Mouse (Mus musculus) heart, adult 18-20 months (tissue): ENCODE measurements around the gene Pax8. TPM values are rescaled to one million over a fixed set of nuclear protein-coding genes. Genes with fewer than 3 reads are reported as not detected.
A peak's percentile ranks its signal among the peaks of the same experiment; 100 is the strongest.

Experiments
- DNase-seq, 2 experiments: peaks; one replicate each; pipeline ENCODE4 v3.0.0; 2021 to 2022; ENCODE audit warnings: mixed read lengths in 1 of 2
- total RNA-seq, 2 experiments: library from RNA; stranded (reverse); gene quantifications; 2 replicates each; pipeline ENCODE4 v1.2.3; 2021

Pax8 gene
- total RNA-seq, 2 experiments from 2014 or later, result not detected

DNA sequence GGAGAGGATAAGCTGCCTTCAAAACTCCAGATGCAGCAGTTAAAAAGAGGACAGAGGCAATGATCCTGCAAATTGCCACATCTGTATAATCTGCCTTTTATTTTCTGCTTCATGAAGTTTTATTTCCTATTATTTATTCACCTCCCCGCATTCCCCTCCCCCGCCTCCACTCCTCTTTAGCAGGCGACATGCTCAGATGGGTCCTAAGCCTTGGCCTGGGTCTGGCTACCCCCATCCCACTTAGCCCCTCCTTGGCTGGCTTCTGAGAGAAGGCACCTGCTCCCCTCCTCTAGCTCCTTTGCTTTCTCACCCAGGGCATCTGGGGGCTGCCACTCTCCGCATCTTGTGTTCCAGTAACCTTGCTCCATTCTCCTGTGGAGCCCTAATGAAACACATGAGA, 61.7 kb downstream of the Pax8 start:
- DNase-seq, result no peak

DNA sequence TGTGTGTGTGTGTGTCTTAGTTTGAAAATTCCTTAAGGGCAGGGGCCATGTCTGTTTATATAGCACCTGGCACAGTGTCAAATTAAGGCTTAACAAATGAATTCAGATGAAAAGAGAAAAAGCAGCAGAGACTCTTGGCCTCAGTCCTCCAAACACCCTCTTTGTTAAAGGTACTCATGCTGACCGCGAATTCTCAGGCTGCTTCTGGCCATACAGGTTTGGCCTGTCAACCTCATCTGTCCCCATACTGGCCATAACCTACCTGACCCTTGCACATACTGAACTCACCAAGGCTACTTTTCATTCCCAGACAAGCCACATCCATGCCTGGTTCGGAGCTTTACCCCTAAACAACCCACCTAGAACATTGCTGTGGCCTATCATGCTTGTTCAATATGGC, 62.2 kb downstream of the Pax8 start:
- DNase-seq, result no peak

- peak; percentile 59 to 83 for DNase-seq
Measured at GRCm38 (mm10) chr2:24409166-24409565, 66.2 kb downstream of the Pax8 start.

- no peak for DNase-seq
Measured at GRCm38 (mm10) chr2:24407701-24408485, 67.5 kb downstream of the Pax8 start.

GRCm38 (mm10) chr2:24405345-24406012, 69.9 kb downstream of the Pax8 start:
- DNase-seq, result peak; percentile 62 to 84

- no peak for DNase-seq
Measured at GRCm38 (mm10) chr2:24400711-24401110, 74.7 kb downstream of the Pax8 start.

DNA sequence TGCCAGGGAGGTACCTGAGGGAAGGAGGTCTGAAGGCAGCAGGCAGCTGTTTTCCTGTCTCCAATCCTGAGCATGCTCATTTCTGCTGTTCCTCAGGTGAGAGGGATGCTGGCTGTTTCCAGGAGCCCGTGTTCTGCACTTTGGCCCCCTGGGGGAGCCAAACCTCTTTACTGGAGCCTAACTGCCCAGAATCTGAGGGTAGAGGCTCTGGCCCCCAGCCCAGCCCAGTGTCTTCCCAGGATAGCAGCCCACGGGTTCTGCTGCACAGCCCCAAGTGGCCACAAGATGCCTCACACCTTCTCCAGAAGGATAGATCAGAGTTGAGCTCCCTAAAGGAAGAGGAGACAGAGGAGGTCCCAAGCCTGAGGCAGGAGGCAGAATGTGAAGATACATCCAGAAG, 78.3 kb downstream of the Pax8 start:
- DNase-seq, result no peak

GRCm38 (mm10) chr2:24393251-24393650, 82.1 kb downstream of the Pax8 start:
- no peak for DNase-seq

GRCm38 (mm10) chr2:24387361-24388283, 87.8 kb downstream of the Pax8 start:
- DNase-seq, result no peak

GRCm38 (mm10) chr2:24386964-24387320, 88.5 kb downstream of the Pax8 start:
- DNase-seq, result no peak

- peak; percentile 16 to 46 for DNase-seq
Measured at GRCm38 (mm10) chr2:24386158-24386963, 89.0 kb downstream of the Pax8 start.

GRCm38 (mm10) chr2:24385111-24385961, 90.1 kb downstream of the Pax8 start:
- DNase-seq, result peak in 1 of 2 experiments; percentile 27

DNA sequence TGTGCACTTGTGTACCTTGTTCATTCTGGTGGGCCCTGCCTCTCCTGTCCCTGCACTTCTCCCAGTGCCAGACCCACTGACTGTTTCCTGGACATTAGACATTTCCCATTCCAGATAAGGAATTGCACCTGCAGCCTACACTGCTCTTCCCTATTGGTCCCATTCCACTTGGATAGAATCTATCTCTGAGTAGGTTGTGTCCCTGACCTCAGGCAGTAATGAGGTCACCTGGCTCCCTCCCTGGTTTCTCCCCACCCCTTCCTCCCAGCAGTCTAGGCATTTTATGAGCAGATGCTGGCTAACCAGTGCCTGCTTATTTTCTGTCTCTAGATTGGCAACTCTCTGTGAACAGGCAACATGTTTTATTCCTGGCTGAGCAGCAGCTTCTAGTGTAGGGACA, 91.0 kb downstream of the Pax8 start:
- DNase-seq, result no peak

DNA sequence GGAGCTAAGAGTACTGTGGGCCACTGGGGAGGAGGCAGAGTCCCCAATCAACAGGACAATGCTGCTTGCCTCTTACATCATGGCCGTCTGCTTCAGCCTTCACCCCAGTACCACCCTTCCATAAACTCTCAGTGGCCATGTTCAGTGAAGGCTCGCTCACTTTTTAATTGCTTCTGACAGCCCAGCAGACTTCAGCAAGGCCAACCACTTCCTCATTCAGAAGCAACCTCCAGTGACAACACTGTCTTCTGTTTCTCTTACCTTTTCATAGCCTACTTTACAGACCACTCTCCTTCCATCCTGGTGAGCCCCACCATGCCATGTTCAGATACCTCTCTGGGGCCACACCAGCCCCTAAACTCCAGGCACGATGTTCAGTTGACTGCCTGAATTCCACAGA, 91.8 kb downstream of the Pax8 start:
- no peak for DNase-seq

GRCm38 (mm10) chr2:24382456-24383230, 92.8 kb downstream of the Pax8 start:
- no peak for DNase-seq

DNA sequence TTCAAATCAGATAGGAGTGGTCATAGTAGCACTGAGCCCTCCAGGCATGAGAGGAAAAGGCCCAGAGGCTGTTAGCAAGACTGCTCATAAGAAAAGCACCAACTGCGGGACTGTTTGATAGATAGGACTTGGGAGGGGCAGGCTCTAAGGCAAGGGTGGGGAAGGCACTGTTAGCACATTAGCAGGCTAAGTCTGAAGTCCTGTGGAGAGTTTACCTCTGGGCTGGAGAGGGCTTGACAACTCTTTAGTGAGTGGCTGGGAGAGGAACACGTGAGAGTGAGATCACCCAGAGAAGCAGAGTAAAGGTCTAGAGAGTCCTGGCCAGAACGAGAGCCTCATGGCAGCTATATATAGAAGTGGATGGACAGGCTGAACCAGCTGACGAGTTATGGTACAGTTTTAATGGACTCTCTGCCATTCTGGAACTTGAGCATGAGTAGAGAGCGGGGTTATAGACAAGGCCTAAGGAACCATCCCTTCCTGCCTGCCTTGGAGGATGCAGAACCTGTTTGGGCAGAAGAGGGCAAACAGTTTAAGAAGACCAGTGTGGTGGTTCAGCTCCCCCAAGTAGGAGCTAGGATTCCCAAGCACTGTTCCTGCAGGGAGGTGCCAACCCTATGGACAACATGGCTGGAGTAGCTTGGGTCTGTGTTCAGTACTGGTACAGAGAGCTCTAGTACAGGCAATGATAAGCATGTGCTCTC, 96.5 kb downstream of the Pax8 start:
- DNase-seq, result no peak
